Mouse (Mus musculus) cerebellum, adult 11-12 months (tissue): ENCODE results near the gene Mipol1.
"Not testable (repeated sequence)": the region's sequence is repeated elsewhere in the genome, so short reads cannot be mapped to it uniquely, and the experiment has no call there.

Source experiments
- DNase-seq: peaks from one replicate; pipeline ENCODE4 v3.0.0; 2022

Mipol1 gene

DNA sequence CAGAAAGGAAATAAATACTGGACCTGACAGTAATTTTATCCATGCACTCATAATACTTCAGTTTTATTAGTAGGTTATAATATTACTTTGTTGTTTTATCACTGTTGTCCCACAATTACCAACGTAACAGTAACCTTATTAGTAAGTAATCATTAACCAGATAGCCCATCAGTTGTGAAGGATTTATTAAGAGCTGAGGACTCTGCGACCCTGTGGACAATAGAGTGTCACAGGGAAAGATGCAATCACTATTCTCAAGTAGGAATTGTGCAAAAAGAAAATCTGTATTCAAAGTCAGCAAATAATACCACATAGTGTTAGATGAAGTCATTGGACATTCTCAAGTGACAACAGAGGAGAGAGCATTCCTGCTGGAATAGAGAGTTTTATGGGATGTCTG lies 198.5 kb downstream of the Mipol1 start:
- DNase-seq = no peak

DNA sequence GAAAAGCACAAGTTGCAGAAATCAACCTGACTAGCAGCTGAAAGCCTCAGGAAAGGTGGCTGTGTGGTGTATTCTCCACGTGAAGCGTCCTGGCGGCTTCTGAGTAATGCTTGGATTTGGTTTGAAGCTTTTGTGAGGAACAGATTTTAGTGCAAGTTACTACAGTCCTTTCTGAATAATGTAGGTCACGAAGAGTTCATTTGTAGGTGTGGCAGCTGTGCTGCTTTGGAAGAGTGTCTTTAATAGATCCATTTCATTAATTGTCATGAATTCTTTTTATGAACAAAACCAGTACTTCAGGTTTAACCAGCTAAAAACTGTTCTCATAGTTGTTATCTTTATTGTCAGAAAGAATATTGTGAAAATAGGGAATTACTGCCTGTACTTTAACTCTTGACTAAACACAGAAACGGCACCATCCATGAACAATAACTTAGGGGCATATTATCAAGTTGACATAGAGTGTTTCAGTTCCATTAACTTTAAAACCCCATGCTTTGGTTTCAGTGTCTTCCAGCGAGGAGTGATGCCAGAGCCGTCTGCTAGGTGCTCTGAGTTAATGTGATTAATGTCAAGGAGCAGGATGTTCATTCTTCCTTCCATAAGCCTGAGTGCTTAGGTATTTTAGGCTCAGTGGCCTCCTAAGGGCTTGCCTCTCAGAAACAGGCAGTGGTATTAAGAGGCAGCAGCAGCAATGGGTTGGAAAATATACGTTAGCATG lies 206.9 kb downstream of the Mipol1 start:
- not testable (repeated sequence) for DNase-seq

DNA sequence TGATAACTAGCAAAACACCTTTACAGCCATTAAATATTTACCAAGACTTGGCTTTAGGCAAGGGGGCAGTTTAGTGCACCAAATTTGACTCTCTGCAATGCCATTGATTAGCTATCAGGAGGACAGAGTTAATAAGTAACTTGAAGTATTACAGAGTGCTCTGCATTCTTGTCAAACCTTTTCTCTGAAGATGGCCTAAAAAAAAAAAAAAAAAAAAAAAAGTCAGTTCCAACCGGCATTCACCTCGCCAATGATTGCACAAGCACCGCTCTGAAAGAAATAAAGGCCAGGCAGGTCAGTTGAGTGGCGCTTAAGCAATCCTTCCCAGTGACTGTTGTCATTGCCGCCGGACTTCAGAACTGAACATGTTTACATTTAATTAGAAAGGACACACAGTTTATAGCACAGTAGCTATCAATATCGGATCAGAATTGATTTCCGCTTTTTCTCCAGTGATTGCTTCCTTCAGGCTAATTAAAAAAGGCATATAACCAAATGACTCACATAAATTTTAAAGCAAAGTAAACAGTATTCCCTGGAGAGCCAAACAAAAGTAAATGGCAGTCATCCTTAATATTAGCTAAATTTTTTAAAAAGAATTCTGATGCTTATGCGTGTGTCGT lies 214.2 kb downstream of the Mipol1 start:
- no peak for DNase-seq

DNA sequence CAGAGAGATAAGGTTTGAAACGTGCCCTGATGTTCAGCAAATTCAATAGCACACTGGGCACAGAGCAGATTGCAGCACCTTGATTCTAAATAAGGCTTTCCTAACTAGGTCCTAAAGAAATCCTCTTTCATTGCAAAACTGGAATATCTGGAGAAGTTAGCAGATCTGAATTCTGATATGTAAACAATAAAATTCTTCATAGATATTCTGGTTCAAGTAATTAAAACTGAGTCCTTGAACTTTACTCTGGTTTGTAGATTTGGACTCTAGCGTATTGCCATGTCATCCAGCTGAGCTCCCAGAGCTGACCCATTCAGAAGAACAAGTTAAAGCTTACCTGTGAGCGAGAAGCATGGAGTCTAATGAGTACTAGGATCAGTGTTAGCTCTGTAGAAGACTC lies 217.1 kb downstream of the Mipol1 start:
- no peak for DNase-seq

- no peak for DNase-seq
Observed at GRCm38 (mm10) chr12:57449299-57449698, 219.1 kb downstream of the Mipol1 start.

DNA sequence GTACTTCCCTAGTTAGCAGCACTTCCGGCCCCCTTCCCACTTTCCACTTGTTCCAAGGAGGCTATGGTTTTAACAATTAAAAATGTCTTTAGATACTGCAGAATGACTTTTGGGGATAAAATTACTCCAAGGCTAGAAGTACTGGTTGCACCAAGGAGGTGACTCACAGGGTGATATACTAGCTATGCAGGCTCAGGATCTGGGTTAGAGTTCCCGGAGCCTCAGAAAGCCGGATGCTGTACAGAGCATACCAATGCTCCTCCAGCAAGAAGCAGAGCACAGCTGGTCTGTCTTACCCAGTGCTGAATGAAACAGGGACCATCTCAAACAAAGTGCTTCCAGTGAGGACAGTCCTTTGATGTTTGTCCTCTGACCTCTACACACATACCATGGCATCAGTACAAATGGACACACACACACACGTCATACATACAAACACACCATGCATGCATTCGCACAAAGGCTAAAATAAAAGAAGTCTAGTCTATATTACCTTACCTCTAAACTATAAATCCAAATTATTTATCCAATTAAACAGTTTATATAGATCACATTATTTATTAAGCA lies 219.9 kb downstream of the Mipol1 start:
- DNase-seq = no peak

DNA sequence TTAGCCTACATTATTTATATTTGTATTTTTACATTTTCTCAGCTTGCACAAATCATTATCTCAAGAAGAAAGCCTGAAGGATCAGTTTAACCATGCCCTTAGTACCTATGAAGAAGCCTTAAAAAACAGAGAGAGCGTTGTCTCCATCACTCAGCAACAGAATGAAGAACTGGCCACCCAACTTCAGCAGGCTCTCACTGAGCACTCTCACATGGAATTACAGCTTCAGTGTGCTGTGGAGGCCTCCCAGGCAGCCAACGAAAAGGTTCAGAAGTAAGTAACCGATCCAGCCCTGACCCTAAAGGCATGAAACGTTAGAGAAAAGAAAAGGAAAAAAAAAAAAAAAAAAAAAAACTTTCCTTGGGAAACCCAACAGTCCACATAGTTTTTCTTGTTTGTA lies 226.7 kb downstream of the Mipol1 start:
- no peak for DNase-seq

DNA sequence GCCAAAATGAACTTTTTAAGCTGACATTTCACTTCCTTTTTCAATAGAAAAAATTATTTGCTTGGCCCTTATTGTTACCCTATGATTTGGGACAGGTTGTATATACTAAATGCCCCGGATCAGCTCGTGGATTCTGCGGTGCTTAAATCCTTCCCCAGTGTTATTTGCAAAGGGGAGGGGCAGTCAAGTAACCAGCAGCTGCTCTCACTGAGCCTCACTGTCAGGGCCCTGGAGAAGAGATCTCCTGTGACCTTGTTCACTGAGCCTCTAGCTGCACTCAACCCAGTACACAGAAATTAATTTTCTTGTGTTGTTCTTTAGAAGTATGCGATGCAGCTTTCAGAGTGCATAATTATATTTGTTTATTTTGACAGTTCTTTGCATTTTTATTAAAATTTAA lies 227.1 kb downstream of the Mipol1 start:
- DNase-seq = no peak

DNA sequence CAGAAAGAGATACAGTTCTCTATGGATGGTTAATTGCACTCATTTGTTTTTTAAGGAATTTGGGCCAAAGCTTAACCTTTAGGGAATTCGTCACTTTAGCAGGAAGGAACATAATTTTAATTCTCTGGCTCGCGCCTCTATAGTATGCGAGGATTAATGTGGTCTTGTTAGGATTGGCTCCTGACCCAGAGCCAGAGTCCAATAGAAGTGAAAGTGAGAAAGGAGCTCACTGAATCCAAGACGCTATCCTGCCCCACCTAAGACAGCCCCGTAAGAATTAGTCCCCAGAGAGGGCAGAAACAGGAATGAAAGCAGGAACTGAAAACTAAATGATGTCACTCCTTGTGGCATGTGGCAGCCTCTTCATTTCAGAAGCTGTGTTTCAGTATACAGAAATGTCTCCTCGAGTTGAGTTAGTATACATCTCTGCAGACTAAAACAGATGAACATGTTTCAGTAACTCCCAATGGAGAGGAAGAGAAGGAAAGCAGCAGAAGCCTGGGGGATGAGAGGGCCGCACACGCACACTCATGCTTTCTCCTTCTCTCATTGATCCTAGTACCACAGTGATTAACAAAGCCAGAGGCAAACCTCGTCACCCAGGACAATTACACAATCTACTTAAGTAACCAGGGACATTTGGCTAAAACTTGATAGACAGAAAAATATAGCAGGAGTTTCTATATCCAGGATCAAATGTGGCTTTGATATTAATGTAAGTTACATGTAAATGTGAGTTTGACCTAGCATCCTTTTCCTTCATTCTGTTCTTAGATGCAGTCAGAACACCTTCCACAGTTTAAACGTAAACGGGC lies 234.5 kb downstream of the Mipol1 start:
- no peak for DNase-seq

GRCm38 (mm10) chr12:57471786-57472185 lies 241.6 kb downstream of the Mipol1 start:
- DNase-seq = no peak

DNA sequence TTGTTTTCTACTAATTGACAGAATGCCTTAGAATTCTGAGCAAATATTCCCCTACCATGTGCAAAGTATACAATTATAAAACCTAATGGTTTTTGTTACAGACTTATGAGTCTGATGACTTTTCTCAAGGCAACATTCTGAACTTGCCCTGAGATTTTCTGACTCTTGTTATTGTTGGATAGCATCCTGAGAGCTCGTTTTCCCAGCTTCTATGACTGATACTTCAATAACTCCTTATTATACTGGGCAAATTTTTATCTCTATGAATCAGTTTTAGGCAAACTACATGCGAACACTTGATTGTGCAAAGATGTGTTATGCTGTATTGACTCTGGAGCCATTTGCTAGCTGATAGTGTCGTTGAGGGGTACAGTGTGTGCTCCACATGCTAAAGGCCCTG lies 246.6 kb downstream of the Mipol1 start:
- no peak for DNase-seq

DNA sequence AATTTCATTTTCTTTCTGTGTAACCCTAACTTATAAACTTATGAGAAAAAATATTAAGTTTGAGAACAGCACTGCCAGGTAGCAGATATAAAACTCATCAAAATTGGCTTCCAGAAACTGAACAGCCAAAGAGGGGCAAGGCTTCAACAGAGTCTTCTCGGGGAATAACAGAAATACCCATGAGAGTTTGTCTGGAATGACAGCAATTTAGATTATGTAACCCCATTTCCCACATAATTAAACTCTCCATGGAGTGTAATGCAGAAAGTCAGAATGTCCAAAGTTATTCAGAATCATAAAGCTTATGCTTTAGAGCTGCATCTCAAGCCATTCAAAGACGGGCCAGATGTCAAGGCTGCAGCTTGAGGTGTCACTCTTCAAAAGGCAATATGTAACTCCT lies 251.6 kb downstream of the Mipol1 start:
- DNase-seq = no peak

- DNase-seq = no peak
Observed at GRCm38 (mm10) chr12:57496347-57497119, 266.3 kb downstream of the Mipol1 start.

DNA sequence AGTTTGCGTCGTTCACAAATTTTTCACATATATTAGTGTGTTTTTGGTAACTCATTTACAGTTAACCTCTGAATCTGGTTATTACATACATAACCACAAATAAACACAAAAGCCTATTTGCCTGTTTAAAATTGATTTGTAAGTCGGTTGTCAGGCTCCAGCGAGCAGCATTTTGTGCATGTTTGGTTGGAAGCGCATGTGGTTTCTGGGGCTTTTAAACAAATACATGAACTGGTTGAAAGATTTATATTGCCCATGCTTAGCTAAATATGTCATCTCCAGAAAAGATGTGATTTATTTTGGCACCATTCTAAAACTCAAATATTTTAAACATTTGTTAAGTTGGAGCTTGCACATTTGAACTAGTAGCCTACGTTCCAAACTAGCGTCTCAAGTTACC lies 270.0 kb downstream of the Mipol1 start:
- DNase-seq = no peak

GRCm38 (mm10) chr12:57505329-57505728 lies 275.1 kb downstream of the Mipol1 start:
- no peak for DNase-seq

DNA sequence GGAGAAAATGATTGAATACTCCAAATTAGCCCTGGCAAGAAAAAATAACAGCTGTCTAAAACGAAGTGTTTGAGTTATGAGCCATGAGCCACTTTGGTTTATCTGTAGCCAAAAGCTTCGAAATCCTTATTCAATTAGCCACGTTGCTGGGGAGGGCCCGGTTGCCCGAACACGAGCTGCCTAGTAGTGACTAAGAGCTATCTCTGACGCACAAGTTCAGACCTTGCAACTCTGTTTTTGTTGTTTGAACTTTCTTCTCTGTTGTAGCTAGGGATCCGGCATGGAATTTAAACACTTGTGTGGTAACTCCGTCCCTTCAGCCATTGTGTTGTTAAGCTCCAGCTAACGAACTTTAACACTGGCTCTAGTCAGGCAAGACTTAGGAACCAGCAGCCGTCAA lies 278.7 kb downstream of the Mipol1 start:
- no peak for DNase-seq

- no peak for DNase-seq
Observed at GRCm38 (mm10) chr12:57509726-57510125, 279.5 kb downstream of the Mipol1 start.

- no peak for DNase-seq
Observed at GRCm38 (mm10) chr12:57511127-57511526, 280.9 kb downstream of the Mipol1 start.

DNA sequence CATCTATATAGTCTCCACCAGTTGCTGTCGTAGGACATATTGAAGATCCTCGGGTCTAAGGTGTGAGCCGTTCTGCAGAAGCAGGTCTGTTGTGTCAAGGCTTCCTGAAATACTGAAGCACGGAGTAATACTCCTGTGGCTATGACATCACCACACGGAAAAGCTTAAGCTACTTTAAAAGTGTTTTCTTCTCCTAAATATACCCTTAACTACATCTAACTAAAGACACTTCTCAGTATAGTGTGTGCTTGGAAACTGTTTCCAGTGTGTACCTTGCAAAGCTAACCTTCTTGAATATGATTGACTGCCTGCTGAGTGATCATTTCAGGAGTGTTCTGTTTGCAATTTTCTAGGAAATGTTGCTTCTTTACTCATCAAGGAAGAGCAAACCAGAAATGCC lies 281.3 kb downstream of the Mipol1 start:
- DNase-seq = no peak

DNA sequence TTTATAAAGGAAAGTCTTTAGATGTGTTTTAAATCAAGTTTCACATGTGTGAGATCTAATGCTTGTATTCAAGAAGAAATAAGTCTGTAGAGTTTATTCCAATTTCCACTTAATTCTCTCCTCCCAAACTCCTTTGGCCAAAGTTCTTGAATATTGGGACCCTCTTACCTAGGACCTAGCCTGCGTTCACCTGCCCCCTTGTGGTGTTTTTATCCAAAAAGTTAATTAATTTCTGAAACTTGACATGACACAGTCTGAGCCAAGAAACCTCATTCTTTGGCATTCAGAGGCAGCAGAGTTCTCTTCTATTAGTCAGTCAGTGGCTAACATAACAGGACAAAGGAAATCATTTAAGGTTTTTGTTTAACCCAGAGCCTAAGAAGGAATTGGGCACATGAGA lies 284.3 kb downstream of the Mipol1 start:
- no peak for DNase-seq

DNA sequence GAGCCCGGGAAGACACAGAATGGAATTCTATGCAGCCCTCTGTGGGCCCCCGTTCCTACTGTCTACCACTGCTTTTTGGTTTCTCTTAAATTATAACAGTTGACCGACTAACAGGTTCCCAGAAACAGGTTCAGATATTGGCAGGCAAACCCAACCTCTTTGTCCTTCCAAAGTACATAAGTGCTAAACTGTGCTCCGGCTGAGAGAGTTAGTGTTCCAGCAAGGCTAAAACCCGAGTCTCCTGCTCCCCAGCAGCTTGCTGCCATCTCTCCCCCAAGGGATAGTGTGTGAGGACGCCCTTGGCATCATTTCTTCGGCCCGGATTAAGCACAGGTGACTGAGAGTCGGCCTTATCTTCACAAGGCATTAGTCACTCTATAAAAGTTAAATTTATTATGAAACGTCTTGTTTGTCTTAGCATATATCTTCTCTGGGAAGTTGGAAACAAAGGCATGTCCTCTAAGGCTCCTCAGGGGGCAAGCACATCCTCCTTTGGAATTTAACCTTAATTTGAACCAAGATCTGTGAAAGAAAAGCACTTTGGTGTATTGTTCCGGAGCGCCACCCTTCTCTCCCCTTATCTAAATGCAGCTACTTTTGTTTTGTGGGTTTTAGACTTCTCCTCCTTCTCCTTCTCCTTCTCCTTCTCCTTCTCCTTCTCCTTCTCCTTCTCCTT lies 285.6 kb downstream of the Mipol1 start:
- DNase-seq = no peak

DNA sequence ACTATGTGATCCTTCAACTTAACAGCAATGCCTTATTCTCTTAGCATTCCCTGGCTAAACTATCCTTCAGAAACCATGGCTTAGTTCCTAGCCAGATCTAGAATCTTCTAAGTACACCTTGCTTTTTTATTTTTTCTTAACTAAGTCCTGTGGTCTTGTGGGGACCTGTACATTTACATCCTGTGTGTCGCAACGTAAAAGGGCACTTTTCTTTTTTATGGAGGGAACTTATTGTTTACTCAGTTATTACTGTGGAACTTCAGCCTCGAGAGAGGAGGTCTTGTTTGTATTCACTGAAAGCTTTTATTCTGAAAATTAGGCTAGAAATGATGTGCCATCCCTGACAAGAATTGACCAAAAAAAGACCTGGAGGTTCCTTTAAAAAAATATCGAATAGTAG lies 298.1 kb downstream of the Mipol1 start:
- DNase-seq = no peak
